Mouse (Mus musculus): ENCODE measurements at regions not wholly inside any gene's neighbourhood (a gene's known extent, or its start where the extent isn't known, plus 50 kb on each side); places are given as distances from the start of the nearest gene placed in this dataset.
A peak's percentile ranks its signal among the peaks of the same experiment; 100 is the strongest.

DNA sequence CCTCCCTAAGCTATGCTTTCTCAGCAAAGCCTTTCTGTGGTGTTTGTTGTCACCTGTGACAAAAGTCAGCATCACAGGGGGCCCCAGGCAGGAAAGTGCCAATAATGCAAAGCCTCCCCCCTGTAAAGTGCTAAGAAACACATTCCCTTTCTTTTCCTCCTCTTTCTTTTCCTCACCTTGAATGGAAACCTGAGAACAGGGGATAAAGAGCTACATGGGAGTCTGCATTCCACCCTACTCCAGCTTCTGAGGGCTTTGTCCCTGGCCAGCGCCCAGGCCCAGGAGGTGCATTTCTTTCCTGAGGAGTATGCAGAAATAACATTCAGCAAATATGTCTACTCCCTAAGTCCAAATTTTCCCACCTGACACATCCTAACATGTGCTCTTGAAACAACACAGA lies 146.4 kb downstream of the Snx19 start:
- H3K4me2 ChIP-seq = no peak overlapping the region
- peak overlapping the region; percentile 38 for H3K27ac ChIP-seq
- H3K9ac ChIP-seq = no peak overlapping the region
- no peaks in the 10 kb centered on the region for H3K27me3 ChIP-seq
- H3K36me3 ChIP-seq = no peaks in the 10 kb centered on the region
- no peaks in the 10 kb centered on the region for H3K9me3 ChIP-seq (replicated peaks)
- peaks cover 27% of the 10 kb centered on the region for H3K4me1 ChIP-seq (replicated peaks)
- no peak for ATAC-seq (replicated peaks; ENCODE audit: insufficient number of reproducible peaks, insufficient read depth, low FRiP score, low read depth)
- WGBS = 41% methylated on average over 1 of the region's 1 CpGs
- no peak overlapping the region for H3K4me3 ChIP-seq

DNA sequence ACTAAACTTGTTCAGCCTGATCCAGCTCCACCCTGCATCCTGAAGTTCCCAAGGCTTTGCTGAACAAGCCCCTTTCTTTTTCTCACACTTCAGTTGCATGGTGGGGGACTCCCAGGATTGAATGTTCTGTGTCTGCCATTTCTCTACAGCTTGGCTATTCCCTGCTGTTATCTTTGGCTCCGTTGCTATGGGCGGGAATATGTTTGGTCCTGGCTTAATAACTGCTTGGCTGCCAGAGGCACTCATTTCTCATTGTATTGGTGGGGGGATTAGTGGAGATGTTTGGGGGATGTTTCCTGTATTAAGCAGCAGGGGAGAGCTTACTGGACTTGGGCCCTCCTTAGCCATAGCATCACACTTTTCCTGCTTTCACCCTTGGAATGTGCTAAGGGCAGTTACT lies 144.1 kb downstream of the Snx19 start:
- 0 out of 2 replicates have a peak, but pooled peaks have one; percentile 35 for ATAC-seq (replicated peaks; ENCODE audit: insufficient number of reproducible peaks, insufficient read depth, low FRiP score, low read depth)
- Histone ChIP-seq H3K4me2 (no peak overlapping the region), H3K9ac (no peak overlapping the region), H3K27me3 (no peaks in the 10 kb centered on the region), H3K4me1 (replicated peaks) (peaks cover 12% of the 10 kb centered on the region), H3K4me3 (no peak overlapping the region), H3K9me3 (replicated peaks) (no peaks in the 10 kb centered on the region), H3K27ac (peak overlapping the region; percentile 20; the same call in 1 of the 2 replicates), H3K36me3 (no peaks in the 10 kb centered on the region)
- 10% methylated on average over 2 of the region's 2 CpGs for WGBS

DNA sequence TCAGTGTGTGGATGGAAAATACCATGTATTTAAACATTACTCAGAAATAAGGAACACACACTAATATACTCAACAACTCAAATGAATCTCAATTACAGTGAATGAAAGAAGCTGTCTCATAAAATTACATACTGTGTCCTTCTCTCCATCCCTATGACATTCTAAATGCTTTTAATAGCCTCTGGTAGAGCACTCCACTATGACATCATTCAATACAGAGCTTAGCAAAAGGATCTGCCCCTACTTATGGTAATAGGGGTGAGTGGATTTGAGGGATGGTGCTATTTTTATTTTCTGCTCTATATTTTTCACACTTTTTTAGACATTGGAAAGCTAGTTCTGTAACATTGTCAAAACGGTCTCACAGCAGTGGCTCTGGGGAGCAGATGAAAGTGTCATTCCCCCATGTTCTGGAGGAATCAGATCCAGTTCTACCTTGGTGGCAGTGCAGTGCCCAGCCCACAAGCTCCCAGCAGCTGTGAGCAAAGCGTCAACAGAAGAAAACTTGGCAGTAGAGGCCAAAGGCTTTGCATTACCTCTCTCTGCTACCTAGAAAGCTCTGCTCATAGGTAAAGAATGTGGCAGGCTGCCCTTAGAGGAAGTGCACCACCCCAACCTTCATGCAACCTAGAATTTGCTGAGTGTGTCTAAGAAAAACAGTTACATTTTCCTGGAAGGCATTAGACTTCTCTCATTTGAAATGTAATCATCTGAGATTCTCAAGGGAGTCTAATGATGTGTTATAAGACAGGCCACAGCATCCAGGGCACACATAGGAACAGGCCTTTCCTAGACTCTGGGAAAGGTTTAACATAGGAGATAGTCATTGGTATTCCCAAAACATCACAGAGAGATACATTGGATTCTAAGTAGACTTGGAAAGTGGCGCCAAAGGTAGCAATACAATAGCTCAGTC lies 138.1 kb downstream of the Snx19 start:
- Histone ChIP-seq H3K9me3 (replicated peaks) (no peaks in the 10 kb centered on the region), H3K4me3 (no peak overlapping the region), H3K4me1 (replicated peaks) (0 out of 2 replicates have a peak, but pooled peaks cover 2% of the 10 kb centered on the region), H3K36me3 (no peaks in the 10 kb centered on the region), H3K4me2 (no peak overlapping the region), H3K27me3 (no peaks in the 10 kb centered on the region), H3K27ac (no peak overlapping the region), H3K9ac (no peak overlapping the region)
- no peak for ATAC-seq (replicated peaks; ENCODE audit: insufficient number of reproducible peaks, insufficient read depth, low FRiP score, low read depth)
- WGBS = 66% methylated on average over 3 of the region's 3 CpGs

DNA sequence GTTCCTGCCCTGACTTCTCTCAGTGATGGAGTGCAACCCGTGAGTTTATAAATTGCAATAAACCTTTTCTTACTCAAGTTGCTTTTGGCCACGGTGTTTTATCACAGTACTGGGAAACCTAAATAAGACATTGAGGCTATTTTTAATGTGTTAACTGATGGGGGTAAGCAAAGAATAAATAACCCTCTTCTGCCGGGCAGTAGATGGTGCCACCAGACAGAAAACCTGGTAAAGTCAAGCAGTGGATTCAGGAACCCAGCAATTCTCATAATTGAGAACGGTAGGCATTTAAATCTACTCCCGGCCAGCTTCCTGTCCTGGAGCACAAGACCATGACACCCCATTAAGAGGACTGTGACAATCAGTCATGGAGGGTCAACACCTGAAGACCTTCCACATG lies 136.5 kb downstream of the Snx19 start:
- Histone ChIP-seq H3K27ac (no peak overlapping the region), H3K27me3 (no peaks in the 10 kb centered on the region), H3K4me2 (no peak overlapping the region), H3K9me3 (replicated peaks) (no peaks in the 10 kb centered on the region), H3K4me1 (replicated peaks) (0 out of 2 replicates have a peak, but pooled peaks cover 2% of the 10 kb centered on the region), H3K36me3 (no peaks in the 10 kb centered on the region), H3K4me3 (no peak overlapping the region), H3K9ac (no peak overlapping the region)
- 58% methylated on average over 5 of the region's 5 CpGs for WGBS
- no peak for ATAC-seq (replicated peaks; ENCODE audit: insufficient number of reproducible peaks, insufficient read depth, low FRiP score, low read depth)

DNA sequence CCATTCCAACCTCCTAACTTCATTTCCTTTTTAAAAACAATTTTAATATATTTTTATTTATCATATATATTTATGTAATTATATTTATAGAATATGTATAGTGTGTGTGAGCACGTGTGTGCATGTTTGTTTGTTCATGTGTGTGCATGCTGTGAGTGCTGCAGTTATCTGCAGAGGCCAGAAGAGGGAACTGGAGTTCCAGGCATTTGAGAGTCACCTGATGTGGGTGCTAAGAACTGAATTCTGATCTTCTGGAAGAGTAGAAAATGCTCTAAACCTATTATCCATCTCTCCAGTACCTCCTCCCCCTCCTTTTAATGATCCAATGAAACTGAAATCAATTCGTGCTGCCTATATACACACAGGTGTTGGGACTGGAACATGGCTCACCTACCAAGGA lies 128.0 kb downstream of the Snx19 start:
- Histone ChIP-seq H3K27ac (no peak overlapping the region), H3K9ac (no peak overlapping the region), H3K4me3 (no peak overlapping the region), H3K9me3 (replicated peaks) (no peaks in the 10 kb centered on the region), H3K4me2 (no peak overlapping the region), H3K4me1 (replicated peaks) (no peaks in the 10 kb centered on the region), H3K27me3 (no peaks in the 10 kb centered on the region), H3K36me3 (no peaks in the 10 kb centered on the region)
- no peak for ATAC-seq (replicated peaks; ENCODE audit: insufficient number of reproducible peaks, insufficient read depth, low FRiP score, low read depth)
- WGBS = 78% methylated on average over 2 of the region's 2 CpGs

DNA sequence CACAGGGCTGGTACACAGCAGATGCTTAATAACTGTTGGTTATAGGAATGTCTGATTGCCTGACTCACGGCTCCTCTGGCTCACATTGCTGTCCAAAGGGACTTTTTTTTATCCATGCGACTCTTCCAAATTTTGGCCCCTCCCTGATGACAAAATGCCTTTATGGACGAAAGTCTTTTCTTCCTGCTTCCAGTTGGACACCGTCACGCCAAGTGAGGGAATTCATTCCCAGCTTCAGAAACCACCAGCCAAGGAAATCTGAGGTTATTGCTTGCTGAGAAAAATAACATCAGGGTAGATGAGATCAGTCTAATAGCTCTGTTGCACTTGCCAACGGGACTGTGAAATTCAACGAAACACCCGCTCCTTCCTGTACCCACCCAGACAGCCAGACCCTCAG lies 125.8 kb downstream of the Snx19 start:
- Histone ChIP-seq H3K36me3 (no peaks in the 10 kb centered on the region), H3K9me3 (replicated peaks) (no peaks in the 10 kb centered on the region), H3K9ac (no peak overlapping the region), H3K4me2 (no peak overlapping the region), H3K4me1 (replicated peaks) (no peaks in the 10 kb centered on the region), H3K4me3 (no peak overlapping the region), H3K27me3 (no peaks in the 10 kb centered on the region), H3K27ac (no peak overlapping the region)
- 84% methylated on average over 8 of the region's 8 CpGs for WGBS
- ATAC-seq (replicated peaks; ENCODE audit: insufficient number of reproducible peaks, insufficient read depth, low FRiP score, low read depth) = no peak

DNA sequence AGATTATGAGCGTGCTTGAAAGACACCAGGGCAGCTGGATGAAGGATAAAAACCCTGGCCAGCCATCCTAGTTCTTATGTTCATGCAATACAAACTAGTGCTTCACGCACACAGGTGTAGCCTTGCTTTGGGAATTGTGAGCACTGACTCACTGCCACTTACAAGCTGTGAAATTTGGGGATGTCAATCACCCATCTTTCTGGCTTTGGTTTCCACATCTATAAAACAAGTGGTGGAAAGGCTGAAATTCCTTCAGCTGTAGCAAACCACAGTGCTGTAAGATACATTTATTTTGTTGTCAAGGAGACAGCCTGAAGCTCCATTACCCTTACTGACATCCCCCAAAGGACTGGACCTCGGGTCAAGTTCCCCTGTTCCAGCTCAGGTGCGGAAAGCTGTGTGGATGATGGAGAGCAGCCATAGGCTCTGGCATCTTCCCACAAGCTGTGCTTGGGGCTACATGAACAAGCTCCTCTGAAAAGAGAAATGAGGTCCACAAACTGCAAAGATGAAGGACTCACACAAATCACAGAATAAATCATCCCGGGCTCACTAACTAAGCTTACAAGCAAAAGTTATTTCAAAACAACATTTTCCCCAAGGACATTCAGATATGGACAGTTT lies 123.1 kb downstream of the Snx19 start:
- Histone ChIP-seq H3K4me1 (replicated peaks) (no peaks in the 10 kb centered on the region), H3K27me3 (no peaks in the 10 kb centered on the region), H3K9me3 (replicated peaks) (no peaks in the 10 kb centered on the region), H3K9ac (no peak overlapping the region), H3K4me2 (no peak overlapping the region), H3K27ac (no peak overlapping the region), H3K36me3 (no peaks in the 10 kb centered on the region), H3K4me3 (no peak overlapping the region)
- WGBS = 73% methylated on average over 5 of the region's 5 CpGs
- no peak for ATAC-seq (replicated peaks; ENCODE audit: insufficient number of reproducible peaks, insufficient read depth, low FRiP score, low read depth)

DNA sequence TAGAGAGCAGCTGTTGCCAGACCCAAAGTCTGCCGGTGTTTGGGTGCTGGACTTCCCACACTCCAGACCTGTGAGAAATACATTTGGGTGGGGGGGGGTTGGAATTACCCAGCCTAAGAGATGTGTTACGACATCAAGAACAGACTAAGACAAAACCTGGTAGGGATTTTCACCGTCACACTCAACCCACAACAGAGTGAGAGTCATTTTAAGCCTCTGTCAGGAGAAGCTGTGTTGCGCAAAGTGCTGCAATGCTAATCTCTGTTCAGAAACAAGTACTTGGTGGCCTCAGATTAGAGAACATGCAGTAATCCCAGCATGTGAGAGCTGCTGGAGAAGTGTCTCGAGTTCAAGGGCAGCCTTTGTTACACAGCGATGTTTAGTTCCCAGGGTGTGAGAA lies 113.0 kb downstream of the Snx19 start:
- ATAC-seq (replicated peaks; ENCODE audit: insufficient number of reproducible peaks, insufficient read depth, low FRiP score, low read depth) = no peak
- no peak overlapping the region for H3K4me3 ChIP-seq
- H3K4me1 ChIP-seq (replicated peaks) = 0 out of 2 replicates have a peak, but pooled peaks cover 2% of the 10 kb centered on the region
- H3K27me3 ChIP-seq = no peaks in the 10 kb centered on the region
- H3K9ac ChIP-seq = no peak overlapping the region
- no peak overlapping the region for H3K4me2 ChIP-seq
- no peaks in the 10 kb centered on the region for H3K36me3 ChIP-seq
- no peaks in the 10 kb centered on the region for H3K9me3 ChIP-seq (replicated peaks)
- 72% methylated on average over 6 of the region's 6 CpGs for WGBS
- H3K27ac ChIP-seq = no peak overlapping the region

DNA sequence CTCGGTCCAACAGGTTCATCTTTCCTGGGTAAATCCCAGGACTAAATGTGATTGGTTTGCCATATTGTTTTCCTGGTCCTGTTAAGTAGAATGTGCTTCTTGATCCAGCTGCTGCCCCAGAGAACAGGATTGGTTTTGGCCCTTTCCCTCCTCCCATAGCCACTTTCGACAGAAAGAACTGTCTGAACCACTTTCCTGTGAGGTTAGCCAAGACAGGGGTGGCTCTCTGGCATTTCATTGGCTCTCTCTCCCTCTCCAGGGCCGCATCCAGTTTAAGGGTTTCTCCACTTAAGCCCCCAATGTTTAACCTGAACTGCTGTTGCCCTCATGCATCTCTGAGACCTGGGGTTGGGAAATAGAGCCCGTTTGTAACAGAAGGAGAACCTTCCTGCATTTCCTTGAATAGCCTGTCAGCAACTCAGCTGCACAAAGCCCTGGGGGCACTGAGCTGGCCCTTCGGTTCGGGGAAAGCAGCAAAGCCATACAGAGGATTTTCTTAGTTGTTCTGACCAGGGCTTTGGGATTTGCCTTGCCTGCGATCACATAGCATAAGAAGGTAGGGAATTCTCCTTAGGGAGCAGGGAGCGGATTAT lies 109.7 kb downstream of the Snx19 start:
- Histone ChIP-seq H3K27ac (peak overlapping the region; percentile 5; the same call in 1 of the 2 replicates), H3K9ac (no peak overlapping the region), H3K4me3 (no peak overlapping the region), H3K4me1 (replicated peaks) (0 out of 2 replicates have a peak, but pooled peaks cover 2% of the 10 kb centered on the region), H3K4me2 (no peak overlapping the region), H3K27me3 (no peaks in the 10 kb centered on the region), H3K36me3 (no peaks in the 10 kb centered on the region), H3K9me3 (replicated peaks) (no peaks in the 10 kb centered on the region)
- 52% methylated on average over 8 of the region's 8 CpGs for WGBS
- ATAC-seq (replicated peaks; ENCODE audit: insufficient number of reproducible peaks, insufficient read depth, low FRiP score, low read depth) = no peak

DNA sequence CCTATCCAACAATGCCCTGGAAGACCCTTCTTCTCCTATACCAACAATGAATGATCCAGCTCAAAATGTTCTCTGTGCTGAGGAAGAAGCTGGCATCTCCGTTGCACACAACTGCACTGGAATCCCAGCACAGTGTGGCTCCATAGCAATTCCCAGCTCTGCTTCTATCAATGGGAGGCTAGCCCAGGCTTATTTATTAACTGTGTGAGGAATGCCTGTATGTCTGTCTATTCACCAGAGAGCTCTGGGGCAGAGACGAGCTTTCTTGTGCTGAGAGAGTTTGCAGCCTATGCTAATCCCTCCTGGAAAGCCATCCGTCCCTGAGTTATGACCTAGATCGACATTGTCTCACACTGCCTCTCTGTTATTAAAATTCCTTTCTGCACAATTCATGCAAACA lies 108.1 kb downstream of the Snx19 start:
- no peak overlapping the region for H3K4me3 ChIP-seq
- 65% methylated on average over 4 of the region's 4 CpGs for WGBS
- no peaks in the 10 kb centered on the region for H3K36me3 ChIP-seq
- H3K27me3 ChIP-seq = no peaks in the 10 kb centered on the region
- H3K4me2 ChIP-seq = no peak overlapping the region
- no peaks in the 10 kb centered on the region for H3K9me3 ChIP-seq (replicated peaks)
- H3K27ac ChIP-seq = no peak overlapping the region
- ATAC-seq (replicated peaks; ENCODE audit: insufficient number of reproducible peaks, insufficient read depth, low FRiP score, low read depth) = no peak
- 0 out of 2 replicates have a peak, but pooled peaks cover 2% of the 10 kb centered on the region for H3K4me1 ChIP-seq (replicated peaks)
- H3K9ac ChIP-seq = no peak overlapping the region

DNA sequence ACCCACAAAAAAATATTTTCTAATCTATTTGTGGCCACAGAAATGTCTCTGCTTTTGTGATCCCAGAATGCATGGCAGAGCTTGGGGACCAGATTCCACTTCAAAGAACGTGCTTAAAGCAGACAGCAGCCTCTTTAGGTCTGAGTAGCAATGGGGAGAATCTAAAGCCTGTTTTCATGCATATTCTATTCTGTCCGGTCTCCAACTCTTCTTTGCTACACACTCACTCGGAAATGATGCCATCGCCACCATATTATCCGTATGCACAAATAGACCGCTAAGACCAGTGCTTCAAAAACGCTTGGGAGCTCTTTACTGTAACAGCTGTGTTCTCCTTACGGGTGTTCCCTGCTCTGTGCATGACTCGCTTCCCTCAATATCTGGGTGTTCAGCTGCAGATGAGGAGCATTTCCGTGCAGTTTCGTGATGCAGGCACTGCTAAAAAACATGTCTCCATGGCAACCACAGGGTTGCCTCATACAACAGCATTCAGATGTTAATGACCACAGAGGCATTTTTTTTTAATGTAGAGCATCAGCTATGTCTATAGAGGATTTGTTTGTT lies 107.0 kb downstream of the Snx19 start:
- Histone ChIP-seq H3K4me1 (replicated peaks) (0 out of 2 replicates have a peak, but pooled peaks cover 2% of the 10 kb centered on the region), H3K9ac (no peak overlapping the region), H3K4me2 (no peak overlapping the region), H3K9me3 (replicated peaks) (no peaks in the 10 kb centered on the region), H3K4me3 (no peak overlapping the region), H3K27me3 (no peaks in the 10 kb centered on the region), H3K36me3 (no peaks in the 10 kb centered on the region), H3K27ac (no peak overlapping the region)
- 76% methylated on average over 11 of the region's 11 CpGs for WGBS
- no peak for ATAC-seq (replicated peaks; ENCODE audit: insufficient number of reproducible peaks, insufficient read depth, low FRiP score, low read depth)

Data from heart, embryonic 15.5 days (tissue).